21 mouse cellular contexts compared by ENCODE assay signal in genomic region chr17:5412301-5412700, GRCm38 (mm10). TPM values are rescaled to one million over a fixed set of nuclear protein-coding genes. Genes with fewer than 3 reads are reported as not detected.
"Had no signal": no experiment of that assay in that cellular context is flagged by ENCODE, and none has a peak within 500 bp of the region (broad histone marks: within the 10 kb centered on the region; RNA-seq: fewer than 3 reads in every experiment).

No protein-coding gene starts in this region.

- H3K9ac ChIP-seq: neural tube, embryonic 12.5 days; neural tube, embryonic 13.5 days; neural tube, embryonic 15.5 days; stomach, embryonic 15.5 days had no signal

- H3K27me3 ChIP-seq: neural tube, embryonic 12.5 days; neural tube, embryonic 13.5 days; neural tube, embryonic 15.5 days; stomach, embryonic 15.5 days had no signal

- H3K4me3 ChIP-seq: neural tube, embryonic 12.5 days; neural tube, embryonic 13.5 days; neural tube, embryonic 15.5 days; stomach, embryonic 15.5 days had no signal

- H3K9me3 ChIP-seq: neural tube, embryonic 12.5 days; neural tube, embryonic 13.5 days; neural tube, embryonic 15.5 days; stomach, embryonic 15.5 days had no signal

- H3K27ac ChIP-seq: neural tube, embryonic 12.5 days; neural tube, embryonic 13.5 days; neural tube, embryonic 15.5 days; stomach, embryonic 15.5 days; stomach, postnatal 0 days had no signal

- DNase-seq: retina, postnatal 1 day; right cerebral cortex, adult 18-20 months; right cerebral cortex, postnatal 14 days; right cerebral cortex, postnatal 25 days; right cerebral cortex, postnatal 4 days; spleen, adult 18-20 months; thymus, adult 18-20 months; thymus, adult 2 months; thymus, postnatal 14 days; thymus, postnatal 25 days; thymus, postnatal 36 days; thymus, postnatal 4 days had no signal

- H3K4me1 ChIP-seq: neural tube, embryonic 13.5 days; neural tube, embryonic 15.5 days; stomach, embryonic 15.5 days had no signal

- H3K4me2 ChIP-seq: neural tube, embryonic 12.5 days; neural tube, embryonic 13.5 days; neural tube, embryonic 15.5 days; stomach, embryonic 15.5 days had no signal

RNA-seq across cellular contexts. Expression of gene Ldhal6b, which starts 6.3 kb away (rescaled TPM):
- polyA plus RNA-seq: neural tube, embryonic 11.5 days; neural tube, embryonic 12.5 days; neural tube, embryonic 15.5 days; stomach, embryonic 14.5 days; stomach, embryonic 15.5 days; stomach, embryonic 16.5 days; stomach, postnatal 0 days; thymus, postnatal 0 days had no signal
